Mouse (Mus musculus) MEL (cell line): ENCODE measurements around the gene Rtraf. TPM values are rescaled to one million over a fixed set of nuclear protein-coding genes. Genes with fewer than 3 reads are reported as not detected.

Source experiments
- DNase-seq: peaks from one replicate; pipeline ENCODE4 v3.0.0; 2011; ENCODE audit warnings: low read depth, low spot score
- H3K27ac ChIP-seq: 2 replicates; pipeline ENCODE4 v1.5.1; 2012; ENCODE audit warnings: low read depth, mild to moderate bottlenecking, control low read depth, low read length, moderate library complexity; ENCODE audit not compliant: control insufficient read depth
- H3K27me3 ChIP-seq, 2 experiments: fragments of 150-350 bp in 1 of 2; sonication (generic) in 1 of 2; 2 replicates each; pipeline ENCODE4 v1.6.1; 2012; ENCODE audit warnings: low read length in 2 of 2, mild to moderate bottlenecking in 2 of 2, improper control_type of control experiment in 1 of 2, moderate library complexity in 1 of 2; ENCODE audit not compliant: insufficient read depth in 2 of 2, control insufficient read depth in 1 of 2
- H3K36me3 ChIP-seq, 2 experiments: 2 replicates each; pipeline ENCODE4 v1.6.1; 2012 to 2014; ENCODE audit warnings: low read length in 2 of 2, improper control_type of control experiment in 1 of 2, inconsistent platforms in 1 of 2, mild to moderate bottlenecking in 1 of 2; ENCODE audit not compliant: insufficient read depth in 2 of 2, control insufficient read depth in 1 of 2
- H3K4me1 ChIP-seq, 2 experiments: fragments of 150-350 bp in 1 of 2; sonication (generic) in 1 of 2; 2 replicates each; pipeline ENCODE4 v1.6.1; 2012; ENCODE audit warnings: low read length in 2 of 2, improper control_type of control experiment in 1 of 2, mild to moderate bottlenecking in 1 of 2; ENCODE audit not compliant: insufficient read depth in 2 of 2, control insufficient read depth in 1 of 2
- H3K4me3 ChIP-seq, 2 experiments: fragments of 150-350 bp in 1 of 2; sonication (generic) in 1 of 2; 2 replicates each; pipeline ENCODE4 v1.5.1; 2012; ENCODE audit warnings: low read depth in 2 of 2, low read length in 2 of 2, mild to moderate bottlenecking in 2 of 2, moderate library complexity in 2 of 2, control low read depth in 1 of 2, improper control_type of control experiment in 1 of 2; ENCODE audit not compliant: control insufficient read depth in 1 of 2, insufficient read depth in 1 of 2
- H3K79me2 ChIP-seq: 2 replicates; pipeline ENCODE4 v1.6.1; 2012; ENCODE audit warnings: mild to moderate bottlenecking, low read length, moderate library complexity; ENCODE audit not compliant: control insufficient read depth, poor library complexity, insufficient read depth
- H3K9ac ChIP-seq: 2 replicates; pipeline ENCODE4 v1.6.1; 2012; ENCODE audit warnings: low read depth, mild to moderate bottlenecking, control low read depth, low read length, moderate library complexity; ENCODE audit not compliant: control insufficient read depth, poor library complexity, severe bottlenecking
- H3K9me3 ChIP-seq: fragments of 150-350 bp; sonication (generic); replicated peaks from 2 replicates; pipeline ENCODE4 v1.6.1; 2012; ENCODE audit warnings: mild to moderate bottlenecking, low read length, improper control_type of control experiment, moderate library complexity; ENCODE audit not compliant: insufficient read depth
- CTCF ChIP-seq, 3 experiments: IDR thresholded peaks in 2 of 3; conservative IDR thresholded peaks in 1 of 3; 2 replicates each; pipeline ENCODE4 v1.5.1; 2011 to 2012; ENCODE audit warnings: low read length in 3 of 3, low read depth in 2 of 3, mild to moderate bottlenecking in 2 of 3, improper control_type of control experiment in 1 of 3, inconsistent platforms in 1 of 3, mixed read lengths in 1 of 3, moderate library complexity in 1 of 3; ENCODE audit not compliant: control insufficient read depth in 1 of 3, insufficient read depth in 1 of 3, poor library complexity in 1 of 3, severe bottlenecking in 1 of 3
- ETS1 ChIP-seq: IDR thresholded peaks from 2 replicates; pipeline ENCODE4 v1.6.1; 2012; ENCODE audit warnings: low read depth, mild to moderate bottlenecking, inconsistent platforms, low read length, improper control_type of control experiment, moderate library complexity
- GABPA ChIP-seq: IDR thresholded peaks from 2 replicates; pipeline ENCODE4 v1.6.1; 2012; ENCODE audit warnings: low read depth, mild to moderate bottlenecking, inconsistent platforms, low read length, improper control_type of control experiment, moderate library complexity
- GATA1 ChIP-seq: IDR thresholded peaks from 2 replicates; pipeline ENCODE4 v1.6.1; 2011; ENCODE audit warnings: low read depth, low read length, improper control_type of control experiment
- JUND ChIP-seq: IDR thresholded peaks from 2 replicates; pipeline ENCODE4 v1.6.1; 2011; ENCODE audit warnings: low read depth, mild to moderate bottlenecking, improper control_type of control experiment, low read length
- MAFK ChIP-seq: IDR thresholded peaks from 2 replicates; pipeline ENCODE4 v1.6.1; 2011; ENCODE audit warnings: low read depth, mild to moderate bottlenecking, low read length, improper control_type of control experiment, borderline replicate concordance
- MAX ChIP-seq: IDR thresholded peaks from 2 replicates; pipeline ENCODE4 v1.6.1; 2011; ENCODE audit warnings: low read length, improper control_type of control experiment
- MAZ ChIP-seq: IDR thresholded peaks from 2 replicates; pipeline ENCODE4 v1.6.1; 2012; ENCODE audit warnings: low read depth, mild to moderate bottlenecking, inconsistent platforms, low read length, improper control_type of control experiment
- MEF2A ChIP-seq: IDR thresholded peaks from 2 replicates; pipeline ENCODE4 v1.6.1; 2014; ENCODE audit warnings: low read depth, mild to moderate bottlenecking, inconsistent platforms, low read length, improper control_type of control experiment; ENCODE audit not compliant: poor library complexity, insufficient replicate concordance, severe bottlenecking; ENCODE audit errors: extremely low read depth
- MYB ChIP-seq: IDR thresholded peaks from 2 replicates; pipeline ENCODE4 v1.6.1; 2011; ENCODE audit warnings: mild to moderate bottlenecking, low read depth, low read length, improper control_type of control experiment
- MYC ChIP-seq: IDR thresholded peaks from 2 replicates; pipeline ENCODE4 v1.6.1; 2011; ENCODE audit warnings: low read depth, mild to moderate bottlenecking, low read length, improper control_type of control experiment, moderate library complexity
- NRF1 ChIP-seq: IDR thresholded peaks from 2 replicates; pipeline ENCODE4 v1.6.1; 2014; ENCODE audit warnings: low read depth, mild to moderate bottlenecking, inconsistent platforms, low read length, improper control_type of control experiment, moderate library complexity; ENCODE audit not compliant: poor library complexity, insufficient read depth, severe bottlenecking
- POLR2A ChIP-seq, 2 experiments: IDR thresholded peaks; 2 replicates each; pipeline ENCODE4 v1.6.1; 2011 to 2012; ENCODE audit warnings: low read length in 2 of 2, mild to moderate bottlenecking in 2 of 2, control low read depth in 1 of 2, improper control_type of control experiment in 1 of 2, low read depth in 1 of 2, moderate library complexity in 1 of 2; ENCODE audit not compliant: control insufficient read depth in 1 of 2, insufficient read depth in 1 of 2, poor library complexity in 1 of 2
- POLR2AphosphoS2 ChIP-seq: IDR thresholded peaks from 2 replicates; pipeline ENCODE4 v1.6.1; 2011; ENCODE audit warnings: low read length, improper control_type of control experiment
- RAD21 ChIP-seq: IDR thresholded peaks from 2 replicates; pipeline ENCODE4 v1.6.1; 2011; ENCODE audit warnings: mild to moderate bottlenecking, low read depth, low read length, improper control_type of control experiment
- RCOR1 ChIP-seq: IDR thresholded peaks from 2 replicates; pipeline ENCODE4 v1.6.1; 2012; ENCODE audit warnings: low read depth, mild to moderate bottlenecking, inconsistent platforms, low read length, improper control_type of control experiment
- SIN3A ChIP-seq: IDR thresholded peaks from 2 replicates; pipeline ENCODE4 v1.6.1; 2012; ENCODE audit warnings: low read length, improper control_type of control experiment, inconsistent platforms
- SMC3 ChIP-seq: IDR thresholded peaks from 2 replicates; pipeline ENCODE4 v1.6.1; 2011; ENCODE audit warnings: low read depth, low read length, improper control_type of control experiment
- UBTF ChIP-seq: IDR thresholded peaks from 2 replicates; pipeline ENCODE4 v1.6.1; 2012; ENCODE audit warnings: low read depth, mild to moderate bottlenecking, inconsistent platforms, low read length, improper control_type of control experiment, moderate library complexity, borderline replicate concordance; ENCODE audit not compliant: insufficient read depth
- ZC3H11A ChIP-seq: IDR thresholded peaks from 2 replicates; pipeline ENCODE4 v1.6.1; 2012; ENCODE audit warnings: low read depth, mild to moderate bottlenecking, inconsistent platforms, low read length, improper control_type of control experiment
- ZMIZ1 ChIP-seq: IDR thresholded peaks from 2 replicates; pipeline ENCODE4 v1.6.1; 2012; ENCODE audit warnings: low read depth, mild to moderate bottlenecking, inconsistent platforms, low read length, improper control_type of control experiment, moderate library complexity
- ZNF384 ChIP-seq: IDR thresholded peaks from 2 replicates; pipeline ENCODE4 v1.6.1; 2012; ENCODE audit warnings: low read depth, mild to moderate bottlenecking, inconsistent platforms, low read length, improper control_type of control experiment
- polyA plus RNA-seq, 2 experiments: library from polyadenylated mRNA; stranded (reverse) in 1 of 2; unstranded in 1 of 2; fragments of >175 nt in 1 of 2; fragments of >200 nt in 1 of 2; gene quantifications; 2 replicates each; pipeline versions ENCODE4 v1.2.1 to v1.2.4; 2012; ENCODE audit warnings: low replicate concordance in 2 of 2, low read depth in 1 of 2; ENCODE audit not compliant: insufficient read length in 2 of 2, insufficient read depth in 1 of 2, missing spikeins in 1 of 2
- total RNA-seq: library from RNA; depleted of rRNA; stranded (reverse); fragments of 300-350 nt; gene quantifications from 2 replicates; pipeline ENCODE4 v1.2.3, GENCODE M21; 2012

Gene Rtraf
- total and polyA plus RNA-seq, 3 experiments, result 90.4 to 117 TPM; not detected in 1

- Histone ChIP-seq H3K27ac (no peak overlapping the region), H3K4me1 (no peaks in the 10 kb centered on the region), H3K36me3 (peaks cover 0 to 24% of the 10 kb centered on the region in 2 experiments; a peak in 2 of 4 replicates), H3K4me3 (no peak overlapping the region), H3K79me2 (no peaks in the 10 kb centered on the region), H3K27me3 (no peaks in the 10 kb centered on the region), H3K9ac (no peak overlapping the region), H3K9me3 (no peaks in the 10 kb centered on the region)
- TF ChIP-seq SIN3A, result no peak
- TF ChIP-seq ZC3H11A, result no peak
- TF ChIP-seq ZNF384, result no peak
- no peak for TF ChIP-seq MAX
- no peak for TF ChIP-seq NRF1
- TF ChIP-seq RCOR1, result no peak
- TF ChIP-seq GABPA, result no peak
- TF ChIP-seq MAFK, result no peak
- no peak for TF ChIP-seq RAD21
- no peak for TF ChIP-seq CTCF (IDR thresholded peaks at IDR 0.05 in 2 of 3, conservative IDR thresholded peaks at IDR 0.05 in 1 of 3; ENCODE audit: control insufficient read depth in 1 of 3, insufficient read depth in 1 of 3, low read depth in 2 of 3, low read length in 3 of 3, poor library complexity in 1 of 3, severe bottlenecking in 1 of 3)
- TF ChIP-seq MYC, result no peak
- no peak for TF ChIP-seq POLR2A (IDR thresholded peaks at IDR 0.05; ENCODE audit: control insufficient read depth in 1 of 2, insufficient read depth in 1 of 2, low read depth in 1 of 2, low read length in 2 of 2, poor library complexity in 1 of 2)
- TF ChIP-seq MAZ, result no peak
- no peak for TF ChIP-seq ETS1
- TF ChIP-seq GATA1, result no peak
- TF ChIP-seq ZMIZ1, result no peak
- DNase-seq, result no peak
Observed at GRCm38 (mm10) chr14:19813061-19813460, 10.6 kb downstream of the Rtraf start.

- H3K4me3 ChIP-seq, result no peak overlapping the region
- H3K27me3 ChIP-seq, result no peaks in the 10 kb centered on the region
- no peak for DNase-seq
- no peaks in the 10 kb centered on the region for H3K4me1 ChIP-seq
- H3K36me3 ChIP-seq, result peaks cover 0 to 9% of the 10 kb centered on the region in 2 experiments; a peak in 2 of 4 replicates
- H3K9me3 ChIP-seq, result no peaks in the 10 kb centered on the region
- no peaks in the 10 kb centered on the region for H3K79me2 ChIP-seq
- TF ChIP-seq MEF2A (no peak), NRF1 (no peak), SMC3 (no peak), SIN3A (no peak), JUND (no peak), UBTF (no peak), POLR2AphosphoS2 (0 out of 2 replicates have a peak, but pooled peaks have one; percentile 26), MYB (no peak), ZNF384 (no peak)
- H3K9ac ChIP-seq, result no peak overlapping the region
- H3K27ac ChIP-seq, result no peak overlapping the region
Observed at GRCm38 (mm10) chr14:19809934-19810333, 13.7 kb downstream of the Rtraf start.
